Mouse (Mus musculus) mouse embryonic stem cell (cell line): Measurements from ENCODE around the gene Ggt1.

Experiments
- in situ Hi-C, 2 experiments: fragments of 300-500 bp; cut with MboI; formaldehyde crosslinking; loops; 1 replicate in 1 of 2; 3 replicates in 1 of 2; pipeline ENCODE4 v1.14.3; 2019 to 2020; ENCODE audit warnings: low sequenced_read_pairs in 2 of 2, low pct_unique_long_range_greater_than_20kb in 1 of 2, mixed read lengths in 1 of 2; ENCODE audit not compliant: unreplicated experiment in 1 of 2

Gene Ggt1

DNA sequence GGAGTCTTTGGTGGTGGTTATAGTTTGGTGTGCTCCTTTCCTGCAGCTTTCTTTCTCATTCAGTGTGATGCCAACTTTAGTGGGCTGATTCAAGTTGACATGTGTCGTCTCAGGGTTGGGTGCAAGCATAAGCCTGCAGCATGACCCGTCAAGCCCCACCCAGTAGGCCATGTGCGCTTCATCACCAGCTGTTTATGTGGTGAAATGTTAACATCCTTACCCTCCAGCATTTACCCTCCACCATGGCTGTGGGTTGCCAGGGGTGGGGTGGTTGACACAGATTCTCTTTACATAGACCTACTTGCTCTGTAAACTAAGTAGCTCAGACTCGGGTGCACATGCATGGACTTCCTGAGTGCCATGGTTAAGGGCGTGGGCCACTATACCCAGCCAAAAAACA lies 25.3 kb upstream of the Ggt1 start:
- in situ Hi-C loops, result no loop called here

DNA sequence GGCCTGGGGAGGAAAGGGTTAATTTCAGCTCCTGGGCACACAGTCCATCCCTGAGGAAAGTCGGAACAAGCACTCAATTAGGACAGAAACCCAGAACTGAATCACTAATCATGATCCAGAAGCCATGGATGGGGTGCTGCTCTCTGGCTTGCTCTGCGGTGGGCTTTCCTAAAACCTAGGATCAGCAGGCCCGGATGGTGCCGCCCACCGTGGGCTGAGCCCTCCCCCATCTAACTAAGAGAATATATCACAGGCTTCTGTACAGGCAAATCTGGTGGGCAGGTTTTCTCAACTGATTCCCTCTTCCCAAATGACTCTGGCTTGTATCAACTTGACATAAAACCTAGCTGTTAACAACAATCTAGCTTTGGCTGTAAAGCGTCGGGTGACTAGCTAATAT lies 13.5 kb upstream of the Ggt1 start:
- in situ Hi-C loops, result no loop called here

DNA sequence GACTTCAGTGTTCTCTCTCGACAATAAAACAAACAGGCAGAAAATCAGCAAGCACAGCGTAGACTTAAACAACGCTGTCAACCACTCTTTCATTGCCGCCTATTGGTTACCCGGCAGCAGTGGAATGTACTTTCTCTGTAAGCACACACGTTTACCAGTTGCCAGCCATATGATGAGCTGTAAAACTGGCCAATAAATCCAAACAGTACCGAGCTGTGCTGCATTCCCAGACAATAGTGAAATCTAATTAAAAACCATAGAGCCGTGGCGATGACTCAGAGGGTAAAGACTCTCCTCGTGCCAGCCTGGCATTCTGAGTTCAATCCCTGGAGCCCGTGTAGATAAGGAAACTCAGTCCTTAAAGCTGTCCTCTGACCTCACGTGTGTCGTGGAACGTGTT lies 12.9 kb upstream of the Ggt1 start:
- in situ Hi-C loops, result no loop called here

DNA sequence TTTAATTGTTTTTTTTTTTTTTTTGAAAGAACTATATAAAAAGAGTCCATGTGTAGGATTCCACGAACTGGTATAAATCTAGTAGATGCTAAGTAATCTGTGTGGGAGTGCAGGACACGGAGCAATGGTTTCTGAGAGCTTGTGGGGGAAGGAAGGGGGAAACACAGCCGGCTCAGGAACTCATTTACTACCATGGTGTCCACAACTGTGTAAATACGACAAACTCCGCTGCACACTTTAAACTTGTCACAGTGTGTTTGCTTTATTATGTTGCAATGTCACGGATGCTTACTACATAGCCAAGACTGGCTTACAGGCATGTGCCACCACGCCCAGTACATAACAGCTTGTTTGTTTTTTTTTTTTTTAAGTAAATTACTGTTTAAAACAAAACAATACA lies 11.5 kb upstream of the Ggt1 start:
- in situ Hi-C loops, result no loop called here

DNA sequence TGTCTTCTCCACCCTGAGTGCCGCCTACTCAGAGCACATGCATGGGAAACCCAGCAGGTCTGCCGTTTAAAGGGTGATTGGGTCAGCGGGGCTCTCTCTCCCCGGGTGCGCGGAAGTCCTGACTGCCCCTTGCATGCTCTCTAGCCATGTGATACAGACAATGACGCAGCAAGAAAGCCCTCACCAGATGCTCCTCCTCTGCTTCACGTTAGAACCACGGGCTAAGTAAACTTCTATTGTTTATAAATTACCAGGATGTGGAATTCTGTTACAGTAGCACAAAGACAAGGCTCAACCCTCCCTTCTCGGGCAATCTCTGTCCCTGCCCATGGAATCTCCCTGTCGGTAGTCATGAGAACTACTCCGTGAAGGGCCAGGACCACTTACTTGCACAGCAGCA lies 10.2 kb upstream of the Ggt1 start:
- in situ Hi-C loops, result no loop called here

DNA sequence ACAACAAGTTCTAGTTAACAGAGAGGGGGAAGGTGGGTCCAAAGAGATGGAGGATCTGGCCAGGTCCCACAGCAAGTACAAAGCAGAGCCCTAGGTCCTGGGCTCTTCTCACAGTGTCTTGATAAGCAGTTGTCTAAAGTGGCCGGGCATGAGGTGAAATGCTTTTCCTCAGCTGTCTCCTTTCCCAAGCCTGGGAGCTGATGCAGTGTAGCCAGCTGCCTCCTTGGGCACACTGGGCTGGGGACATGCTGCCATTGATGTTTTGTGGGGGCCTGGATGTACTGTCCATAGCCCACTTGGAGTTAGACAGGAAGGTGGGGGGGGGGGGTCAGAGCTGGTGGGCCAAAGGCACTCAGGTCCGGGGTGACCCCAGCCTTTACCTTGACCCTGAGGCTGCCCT lies 9.3 kb upstream of the Ggt1 start:
- in situ Hi-C loops, result no loop called here

DNA sequence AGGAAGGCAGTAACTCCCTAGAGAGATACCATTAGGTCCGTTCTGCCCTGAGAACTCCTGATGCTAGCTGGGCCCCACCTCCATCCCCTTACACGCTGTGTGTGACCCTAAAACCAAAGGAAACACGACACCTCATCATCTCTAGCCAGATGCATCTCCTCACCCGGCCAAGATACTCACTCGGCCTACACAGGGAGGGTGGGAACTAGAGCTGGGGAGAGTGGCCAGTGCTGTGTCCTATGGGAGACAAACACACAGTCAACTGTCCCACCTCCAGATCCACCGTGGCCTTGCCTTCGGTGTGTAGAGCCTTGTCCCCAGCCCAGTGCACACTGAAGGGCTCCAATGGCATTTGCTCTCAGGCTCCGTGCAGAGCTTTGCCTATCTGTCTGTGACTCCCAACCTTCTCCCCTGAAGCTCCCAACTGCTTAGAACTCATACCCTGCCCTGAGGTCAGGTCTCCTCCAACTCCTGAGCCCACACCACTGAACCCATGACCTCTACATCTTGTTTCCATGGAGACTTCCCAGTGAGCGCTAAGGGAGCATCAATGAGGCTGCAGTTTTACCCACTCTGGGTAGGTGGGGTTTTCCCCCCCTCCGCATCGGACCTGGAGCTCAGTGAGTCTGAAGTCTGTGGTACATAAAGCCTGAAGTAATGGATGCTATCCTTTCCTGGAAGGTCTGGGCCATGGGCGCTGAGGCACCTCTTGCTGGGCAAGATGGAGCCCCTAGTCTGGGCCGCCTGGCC lies 8.5 kb upstream of the Ggt1 start:
- in situ Hi-C loops, result no loop called here

DNA sequence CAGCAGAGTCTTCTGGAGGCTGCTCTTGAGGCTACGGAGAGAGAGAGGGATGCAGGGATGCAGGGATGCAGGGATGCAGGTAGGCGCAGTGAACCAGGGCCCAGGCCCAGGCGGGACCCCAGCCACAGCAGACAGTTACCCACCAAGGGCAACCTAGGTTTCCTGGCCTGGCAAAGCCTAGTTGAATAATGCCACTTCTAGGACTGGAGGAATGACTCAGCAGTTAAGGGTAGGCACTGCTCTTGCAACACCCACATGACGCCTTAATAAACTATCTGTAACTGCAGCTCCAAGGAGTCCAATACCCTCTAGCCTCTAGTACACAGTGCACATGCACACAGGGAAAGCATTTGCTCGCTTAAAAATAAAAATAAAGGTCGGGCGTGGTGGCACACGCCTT lies 7.3 kb upstream of the Ggt1 start:
- in situ Hi-C loops, result no loop called here

DNA sequence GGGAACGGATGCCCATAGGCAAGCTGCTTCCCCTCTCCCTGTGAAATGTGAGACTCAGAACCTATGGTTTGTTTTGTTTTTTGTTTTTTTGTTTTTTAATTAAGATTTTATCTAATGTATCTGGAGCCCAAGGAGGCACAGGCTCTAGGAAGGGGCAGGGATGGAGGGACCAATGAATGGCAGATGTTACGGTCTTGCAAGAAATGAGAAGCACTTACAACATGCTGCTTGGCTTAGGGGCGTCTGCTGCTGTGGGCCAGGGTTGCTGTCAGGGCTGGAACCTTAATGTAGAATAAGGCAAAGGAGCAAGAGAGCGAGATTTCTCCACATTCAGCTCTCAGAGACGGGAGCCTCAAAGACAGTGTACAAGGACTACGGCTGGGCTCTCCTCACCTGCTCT lies 5.8 kb upstream of the Ggt1 start:
- in situ Hi-C loops, result no loop called here

DNA sequence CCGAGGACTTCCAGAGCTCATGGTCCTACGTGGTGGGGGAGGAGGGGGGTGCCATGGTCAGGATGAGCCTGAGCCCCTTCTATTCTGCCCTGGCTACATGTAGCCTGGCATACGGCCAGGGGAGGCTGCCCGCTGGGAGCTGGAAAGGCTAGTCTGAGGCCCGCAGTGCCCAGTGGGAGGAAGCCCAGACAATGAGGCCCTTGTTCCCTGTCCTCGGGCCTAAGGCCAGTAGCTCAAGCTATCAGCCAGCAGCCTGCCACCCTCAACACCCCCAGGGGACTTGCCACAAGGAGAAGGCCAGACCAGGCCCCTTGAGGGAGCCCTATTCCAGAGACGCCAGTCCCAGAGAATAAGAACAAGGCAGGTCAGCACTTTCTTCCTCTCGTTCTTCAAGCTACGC lies 5.4 kb upstream of the Ggt1 start:
- in situ Hi-C loops, result no loop called here

DNA sequence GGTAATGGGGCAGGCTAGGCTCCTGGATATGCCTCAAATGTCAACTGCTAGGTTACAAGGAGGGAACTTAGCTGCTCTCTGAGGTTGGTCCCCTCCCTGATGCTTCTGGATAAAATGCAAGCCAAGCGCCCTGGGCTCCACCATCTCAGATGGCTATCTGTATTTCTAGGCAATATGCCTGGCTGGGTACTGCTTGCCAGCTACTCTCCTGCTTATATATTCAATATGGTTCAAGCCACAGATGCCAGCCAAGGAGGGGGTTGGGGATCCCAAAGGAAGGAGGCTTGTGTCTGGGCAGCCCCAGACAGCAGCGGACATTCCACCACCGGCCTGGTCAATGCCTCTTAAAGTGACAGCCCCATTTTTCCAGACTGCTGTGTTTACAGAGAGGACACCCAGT lies 2.9 kb upstream of the Ggt1 start:
- in situ Hi-C loops, result no loop called here

DNA sequence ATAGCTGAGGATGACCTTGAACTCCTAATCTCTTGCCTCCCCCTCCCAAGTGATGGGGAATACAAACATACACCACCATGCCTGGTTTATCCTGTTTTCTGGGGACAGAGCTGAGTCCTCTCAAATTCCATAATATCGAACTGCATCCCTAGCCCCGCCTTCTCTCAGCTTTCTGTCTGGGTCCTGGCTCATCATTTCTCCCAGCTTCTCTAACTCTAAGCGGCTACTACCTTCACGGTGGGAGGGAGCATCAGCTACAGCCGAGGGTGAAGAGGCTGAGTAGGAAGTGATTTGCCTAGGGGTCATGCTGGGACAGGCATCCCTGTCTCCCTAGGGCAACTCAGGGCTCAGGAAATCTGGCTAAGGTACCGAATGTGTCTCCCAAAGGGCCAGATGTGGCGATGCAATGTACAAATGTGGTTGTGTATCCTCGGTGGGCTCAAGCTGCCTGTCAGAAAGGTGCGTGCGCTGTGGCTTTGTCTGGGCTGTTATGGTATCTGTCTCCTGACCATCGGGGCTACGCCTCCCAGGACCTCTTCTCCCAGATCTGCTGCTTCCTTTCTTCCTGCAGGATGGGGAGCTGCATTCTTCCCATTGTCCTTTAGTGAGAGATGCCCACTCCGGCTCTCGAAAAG lies 2.2 kb upstream of the Ggt1 start:
- in situ Hi-C loops, result no loop called here

DNA sequence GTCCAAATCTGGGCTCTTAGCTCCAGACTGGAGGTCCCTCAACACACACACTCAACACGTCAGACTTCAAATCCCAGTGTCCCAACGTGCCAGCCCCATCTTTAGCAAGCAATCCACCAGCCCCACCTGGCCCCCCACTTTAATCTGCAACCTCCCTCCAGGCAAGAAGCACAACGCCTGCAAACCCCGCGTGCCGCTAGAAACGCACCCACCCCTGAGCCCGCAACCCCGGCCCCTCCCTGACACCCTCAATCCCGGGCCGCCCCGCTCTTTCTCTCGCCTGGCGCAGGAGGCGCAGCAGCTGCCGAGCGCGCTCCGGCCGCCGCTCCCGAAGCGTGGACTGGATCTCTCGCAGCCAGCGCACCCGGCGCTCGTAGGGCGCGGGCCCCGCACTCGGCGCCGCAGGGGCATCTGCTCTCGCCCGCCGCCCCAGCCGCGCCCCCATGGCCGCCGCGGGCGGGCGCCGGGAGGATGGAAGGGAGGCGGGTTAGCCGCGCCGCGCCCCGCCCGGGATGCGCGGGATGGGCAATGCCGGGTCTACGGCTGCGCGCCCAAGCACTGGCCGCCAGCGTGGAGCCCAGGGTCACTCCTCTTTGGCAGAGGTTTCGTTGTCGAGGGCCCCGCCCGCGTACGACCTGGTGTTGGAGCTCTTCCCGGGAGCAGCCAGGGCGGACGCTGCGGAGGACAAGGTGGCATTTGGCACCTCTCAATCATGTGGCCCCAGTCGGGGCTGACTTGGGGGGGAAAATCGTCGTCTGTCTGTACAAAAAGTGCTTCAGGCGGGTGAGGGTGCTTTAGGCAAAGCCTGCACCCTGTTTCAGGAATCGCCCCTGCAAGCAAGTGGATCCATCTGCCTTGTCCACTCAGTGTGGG lies 1.5 kb upstream of the Ggt1 start, which contains the start of gene Lrrc75b:
Gene Lrrc75b (minus strand): TSS at position 655 of the 873 bp plus-strand sequence.
- in situ Hi-C loops, result no loop called here

DNA sequence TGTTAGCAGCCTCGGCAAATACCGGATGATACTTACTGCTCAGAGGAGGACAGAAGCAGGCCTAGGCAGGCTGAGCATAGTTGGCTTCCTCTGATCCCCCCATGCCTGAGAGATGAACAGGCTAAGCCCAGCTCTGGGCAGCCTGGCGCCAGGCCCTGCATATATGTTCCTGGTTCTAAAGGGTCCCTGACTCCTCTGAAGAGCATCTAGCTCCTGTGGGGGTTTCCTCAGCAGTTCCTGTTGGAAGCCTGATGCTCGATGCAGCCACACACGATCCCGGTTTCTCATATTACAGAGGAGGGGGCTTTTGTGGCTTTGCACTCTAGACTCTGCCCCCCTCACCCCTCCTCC lies 880 bp upstream of the Ggt1 start:
- in situ Hi-C loops, result no loop called here

DNA sequence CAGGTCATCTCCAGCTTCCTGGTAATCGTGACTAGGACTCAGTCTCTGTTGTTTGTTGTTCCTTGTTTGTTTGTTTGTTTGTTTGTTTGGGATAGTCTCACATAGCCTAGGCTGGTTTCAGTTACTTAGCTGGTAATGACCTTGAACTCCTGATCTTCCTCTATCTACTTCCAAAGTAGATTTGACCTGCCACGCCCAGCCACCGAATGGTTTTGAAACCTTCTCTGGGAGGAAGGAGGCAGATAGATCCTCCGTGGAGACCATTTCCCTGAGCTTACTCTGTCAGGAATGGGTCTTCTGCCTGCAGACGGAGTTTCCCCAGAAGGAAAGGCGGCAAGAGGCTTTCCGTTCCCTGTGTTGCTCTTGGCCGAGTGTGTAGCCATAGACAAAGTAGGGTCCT lies 1.2 kb downstream of the Ggt1 start:
- in situ Hi-C loops, result no loop called here

DNA sequence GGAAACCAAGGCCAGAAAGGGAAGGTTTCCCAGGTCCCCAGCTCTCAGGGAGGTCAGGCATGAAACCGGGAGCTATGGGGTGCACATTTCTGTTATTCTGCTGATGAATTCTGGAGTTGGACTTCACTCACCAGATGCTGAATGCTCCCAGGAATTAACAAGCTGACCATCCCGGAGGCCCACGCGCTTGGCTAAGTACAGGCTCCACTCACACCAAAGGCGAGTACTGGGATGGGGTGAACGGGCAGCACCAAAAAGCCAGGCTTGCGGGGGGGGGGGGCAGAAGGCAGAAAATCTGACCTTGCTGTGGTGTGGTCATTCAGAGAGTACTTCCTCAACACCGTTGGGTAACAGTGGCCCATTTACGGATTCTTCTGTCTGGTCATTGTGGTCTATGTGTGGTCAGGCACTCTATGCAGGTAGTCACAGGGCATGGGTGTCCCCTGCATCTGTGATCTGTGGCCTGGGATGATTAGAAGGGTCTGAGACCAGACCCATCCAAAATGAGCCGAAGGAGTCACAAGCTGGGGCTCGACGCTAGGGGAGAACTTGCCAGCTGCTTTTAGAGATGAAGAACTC lies 3.4 kb downstream of the Ggt1 start:
- in situ Hi-C loops, result no loop called here

DNA sequence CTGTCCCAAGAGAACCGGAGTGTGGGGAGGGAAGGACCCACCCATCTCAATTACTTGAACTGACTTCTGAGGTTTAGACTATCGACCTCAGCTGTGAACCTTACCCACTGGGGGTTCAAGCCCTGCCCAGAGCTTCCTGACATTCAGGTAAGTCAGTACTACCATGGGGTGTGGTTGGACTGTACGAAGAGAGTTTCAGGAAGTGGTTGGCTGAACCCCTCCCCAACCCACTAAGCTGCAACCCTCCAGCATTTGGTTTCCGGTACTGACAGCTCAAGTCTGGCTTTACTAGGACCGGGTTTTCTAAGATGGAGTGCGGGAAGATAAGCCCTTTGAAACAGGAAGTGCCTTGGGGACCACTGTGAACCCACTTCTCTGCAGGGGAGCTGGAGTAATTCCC lies 4.0 kb downstream of the Ggt1 start:
- in situ Hi-C loops, result no loop called here

DNA sequence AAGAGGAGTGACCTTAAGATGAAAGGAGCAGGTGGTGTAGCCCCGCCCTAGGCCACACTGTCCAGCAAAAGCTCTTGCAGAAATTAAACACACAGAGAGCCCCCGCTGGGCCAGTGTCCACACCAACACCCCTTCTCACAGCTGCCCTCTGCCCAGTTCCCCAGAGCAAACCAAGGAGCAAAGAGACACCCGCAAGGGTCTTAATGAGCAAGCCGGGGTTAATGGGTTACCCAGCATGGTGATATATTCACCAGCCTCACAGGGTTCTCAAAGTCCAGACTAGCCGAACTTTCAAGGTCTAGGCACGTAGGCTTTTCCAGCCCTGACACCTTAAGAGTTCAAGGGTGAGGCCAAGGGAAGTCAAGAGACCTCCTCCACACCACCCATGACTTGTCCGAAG lies 4.5 kb downstream of the Ggt1 start:
- in situ Hi-C loops, result no loop called here

DNA sequence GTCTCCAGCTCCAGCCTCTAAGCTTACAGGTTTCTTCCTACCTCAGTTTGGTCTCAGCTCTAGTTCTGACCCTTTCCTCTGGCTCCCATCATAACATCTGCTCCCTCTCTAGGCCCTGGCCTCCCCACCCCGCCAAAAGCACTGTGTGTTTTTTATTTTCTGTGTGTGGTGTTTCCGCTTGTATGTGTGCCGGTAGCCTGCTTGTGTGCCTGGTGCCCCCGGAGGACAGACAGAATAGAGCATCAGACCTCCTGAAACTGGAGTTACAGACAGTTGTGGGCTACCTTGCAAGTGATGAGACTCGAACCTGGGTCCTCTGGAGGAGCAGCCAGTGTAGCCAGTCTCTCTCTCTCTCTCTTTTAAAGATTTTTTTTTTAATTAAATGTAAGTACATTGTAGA lies 4.9 kb downstream of the Ggt1 start:
- in situ Hi-C loops, result no loop called here
